Mouse (Mus musculus) brain, embryonic 14.5 days (tissue): ENCODE results near the gene Cplx1. TPM values are rescaled to one million over a fixed set of nuclear protein-coding genes. Genes with fewer than 3 reads are reported as not detected.

Experiments used
- DNase-seq: peaks from one replicate; pipeline ENCODE4 v3.0.0-alpha.2; 2011; ENCODE audit warnings: low read depth
- CTCF ChIP-seq: fragments of 200-500 bp; IDR thresholded peaks from 2 replicates; pipeline ENCODE4 v1.5.1; 2012; ENCODE audit warnings: inconsistent platforms, mild to moderate bottlenecking, moderate library complexity, borderline replicate concordance; ENCODE audit not compliant: insufficient read depth, insufficient read length; ENCODE audit errors: extremely low read depth
- POLR2A ChIP-seq: fragments of 200-500 bp; IDR thresholded peaks from 2 replicates; pipeline ENCODE4 v1.6.1; 2012; ENCODE audit warnings: mild to moderate bottlenecking, inconsistent platforms, borderline replicate concordance; ENCODE audit not compliant: poor library complexity, insufficient read depth, insufficient read length, severe bottlenecking; ENCODE audit errors: extremely low read depth
- polyA plus RNA-seq: library from polyadenylated mRNA; depleted of rRNA; stranded (reverse); fragments of >200 nt; gene quantifications from 2 replicates; pipeline ENCODE4 v1.2.3, GENCODE M21; 2012; rRNA removed

The Cplx1 gene
- 10.8 and 31.1 TPM in 2 replicates for polyA plus RNA-seq

GRCm38 (mm10) chr5:108549489-108550206 lies at the start of gene Cplx1:
Gene Cplx1, minus strand, starts transcription at chr5:108550024.
- DNase-seq: peak; percentile 79
- no peak for TF ChIP-seq CTCF
- TF ChIP-seq POLR2A: peak; percentile 47; the same call in 1 of the 2 replicates

DNA sequence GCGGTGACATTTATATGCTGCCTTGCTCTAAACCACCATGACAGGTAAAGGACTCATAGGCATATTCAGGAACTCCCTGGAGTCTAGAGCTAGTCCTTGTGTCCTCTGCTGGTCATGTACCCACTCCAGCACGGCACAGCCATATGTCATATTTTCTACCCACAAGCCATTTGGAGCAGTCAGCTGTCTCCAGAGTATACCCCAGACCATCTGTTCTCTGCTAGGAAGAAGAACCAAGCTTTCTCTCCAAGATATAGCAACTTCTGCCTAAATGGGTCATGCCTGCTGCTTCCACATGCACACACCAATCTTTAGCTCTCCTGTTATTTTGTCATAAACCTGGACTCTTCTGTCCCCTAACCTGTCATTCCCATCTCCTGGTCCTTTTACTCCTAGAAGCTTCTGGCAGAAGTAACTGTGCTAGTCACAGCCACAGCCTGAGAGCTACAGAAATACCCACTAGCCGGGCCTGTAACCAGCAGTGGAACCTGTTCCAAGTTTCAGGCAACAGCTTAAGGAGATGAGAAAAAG lies 31.6 kb upstream of the Cplx1 start:
- TF ChIP-seq POLR2A (no peak), CTCF (no peak)
- peak; percentile 20 for DNase-seq

DNA sequence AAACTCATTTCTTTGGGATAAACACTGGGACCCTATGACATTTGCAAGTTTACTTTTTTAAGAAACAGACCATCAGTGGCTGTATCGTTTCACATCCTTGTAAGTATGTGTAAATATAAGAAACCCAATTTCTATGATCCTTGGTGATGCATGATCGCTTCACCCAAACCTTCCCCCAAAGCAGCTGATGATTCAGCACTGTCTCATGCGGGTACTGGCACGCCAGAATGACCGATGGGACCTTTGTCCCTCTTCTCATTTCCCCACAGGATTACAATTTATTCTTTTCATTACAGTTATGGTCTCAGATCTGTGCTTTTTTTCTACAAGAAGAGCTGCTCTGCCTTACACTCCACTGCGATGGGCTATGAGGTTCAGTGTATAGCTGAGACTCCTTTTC lies 23.2 kb upstream of the Cplx1 start:
- TF ChIP-seq CTCF (no peak), POLR2A (no peak)
- no peak for DNase-seq

DNA sequence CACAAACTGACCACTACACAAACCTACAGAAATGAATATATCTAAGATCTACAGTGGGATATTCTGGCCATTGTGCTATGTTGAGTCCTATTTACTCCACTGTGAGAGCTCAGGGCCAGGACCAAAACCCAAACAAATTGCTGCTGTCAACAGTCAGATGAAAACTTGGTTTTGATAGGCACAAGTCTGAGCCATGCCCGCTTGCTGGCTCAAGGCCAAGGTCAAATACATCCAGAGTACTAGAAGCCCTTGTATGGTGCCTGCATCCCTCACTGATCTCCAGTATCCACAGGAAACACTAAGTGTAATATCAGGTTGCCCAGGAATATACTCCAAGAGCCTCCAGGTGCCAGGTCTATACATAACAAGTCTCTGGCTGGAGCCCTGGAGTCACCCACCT lies 21.2 kb upstream of the Cplx1 start:
- no peak for DNase-seq
- TF ChIP-seq CTCF (no peak), POLR2A (no peak)

- no peak for TF ChIP-seq CTCF
- no peak for TF ChIP-seq POLR2A
These were observed 17.3 kb upstream of the Cplx1 start for GRCm38 (mm10) chr5:108567104-108567503.

GRCm38 (mm10) chr5:108566523-108566922 lies 16.7 kb upstream of the Cplx1 start:
- TF ChIP-seq POLR2A (no peak), CTCF (no peak)
- DNase-seq: no peak

More at GRCm38 (mm10) chr5:108567104-108567503, 17.3 kb upstream of the Cplx1 start:
- DNase-seq: no peak

GRCm38 (mm10) chr5:108565381-108565780 lies 15.6 kb upstream of the Cplx1 start:
- DNase-seq: no peak
- TF ChIP-seq CTCF (no peak), POLR2A (no peak)

DNA sequence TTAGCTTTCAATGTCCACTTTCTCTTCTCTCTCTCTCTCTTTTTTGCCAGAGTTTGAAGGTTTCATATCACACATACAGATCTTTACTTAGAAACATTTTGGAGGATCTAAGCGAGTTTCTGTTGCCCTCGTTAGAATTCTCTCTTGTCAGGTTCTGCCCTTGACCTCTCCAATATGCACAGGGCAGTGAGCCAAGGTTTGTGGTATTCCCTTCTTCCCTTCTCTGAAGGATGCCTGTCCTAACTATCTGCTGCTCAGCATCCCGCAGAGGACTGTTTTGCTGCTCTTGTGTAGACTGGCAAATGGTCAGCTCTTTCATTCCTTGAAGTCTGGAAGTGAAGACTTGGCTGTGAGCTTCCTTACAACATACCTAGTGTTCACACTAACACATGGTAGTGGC lies 14.5 kb upstream of the Cplx1 start:
- no peak for DNase-seq

GRCm38 (mm10) chr5:108562483-108562882 lies 12.7 kb upstream of the Cplx1 start:
- no peak for DNase-seq
- TF ChIP-seq POLR2A: no peak
- TF ChIP-seq CTCF: no peak

More for the DNA sequence above, 14.5 kb upstream of the Cplx1 start:
- TF ChIP-seq CTCF (no peak), POLR2A (no peak)

DNA sequence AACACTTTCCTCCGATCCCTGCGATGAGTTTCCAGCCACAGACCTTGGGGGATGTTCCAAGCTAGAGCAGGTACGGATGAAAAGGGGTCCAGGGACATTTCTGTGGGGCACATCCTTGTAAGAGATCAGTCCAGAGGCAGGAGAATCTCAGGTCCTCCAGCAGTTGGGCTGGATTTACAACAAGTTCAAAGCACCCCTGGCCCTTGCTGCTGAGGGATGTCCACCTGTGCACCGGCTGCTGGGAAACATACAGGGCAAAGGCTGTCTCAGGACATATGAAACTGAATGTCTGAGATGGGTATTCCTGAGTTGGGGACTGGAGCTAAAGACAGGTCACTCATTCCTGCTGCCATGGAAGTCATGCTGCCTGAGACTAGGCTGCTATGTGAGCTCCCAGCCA lies 7.2 kb upstream of the Cplx1 start:
- no peak for DNase-seq
- no peak for TF ChIP-seq POLR2A
- no peak for TF ChIP-seq CTCF

GRCm38 (mm10) chr5:108554041-108554440 lies 4.2 kb upstream of the Cplx1 start:
- TF ChIP-seq POLR2A (no peak), CTCF (no peak)
- no peak for DNase-seq

GRCm38 (mm10) chr5:108550207-108550594 lies 377 bp upstream of the Cplx1 start:
- no peak for TF ChIP-seq CTCF
- TF ChIP-seq POLR2A: no peak
- peak; percentile 37 for DNase-seq
